Mouse (Mus musculus): ENCODE measurements at regions not wholly inside any gene's neighbourhood (a gene's known extent, or its start where the extent isn't known, plus 50 kb on each side); places are given as distances from the start of the nearest gene placed in this dataset.

DNA sequence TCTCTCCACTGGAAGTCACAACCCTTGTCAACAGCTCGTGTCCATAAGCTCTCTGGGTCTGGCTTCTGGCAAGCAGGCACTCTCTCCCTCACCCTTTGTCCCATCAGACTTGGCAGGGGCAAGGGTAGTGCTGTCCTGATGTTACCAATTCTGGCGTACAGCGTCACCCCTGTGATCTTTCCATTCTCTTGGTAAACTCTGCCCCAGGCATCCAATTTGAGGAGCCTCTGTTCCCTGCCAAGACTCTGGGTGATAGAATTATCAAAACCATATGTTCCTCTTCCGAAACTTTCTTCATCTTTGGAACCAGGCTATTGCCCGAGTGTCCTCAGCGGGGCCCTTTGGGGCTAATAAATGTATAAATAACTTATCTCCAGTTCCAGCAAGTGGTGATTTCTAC lies 82.0 kb upstream of the Cpm start:
- Histone ChIP-seq H3K36me3 (ENCODE audit: insufficient read depth, low read length) (no peaks in the 10 kb centered on the region), H3K27ac (ENCODE audit: low read length) (peak overlapping the region; percentile 57; the same call in 1 of the 2 replicates), H3K9me3 (ENCODE audit: low read length) (no peaks in the 10 kb centered on the region), H3K4me3 (ENCODE audit: low read depth, low read length) (no peak overlapping the region), H3K4me1 (ENCODE audit: insufficient read depth, low read depth, low read length) (no peaks in the 10 kb centered on the region), H3K9ac (replicated peaks; ENCODE audit: low read depth) (no peak overlapping the region), H3K27me3 (replicated peaks; ENCODE audit: insufficient read depth, low read length) (no peaks in the 10 kb centered on the region), H3K4me2 (replicated peaks; ENCODE audit: low read depth, low read length) (no peak overlapping the region)
- peak; percentile 61 for TF ChIP-seq EP300 (IDR thresholded peaks at IDR 0.05)
- TF ChIP-seq CTCF (IDR thresholded peaks at IDR 0.05), result no peak
- ATAC-seq (peak; percentile 85), DNase-seq (ENCODE audit: low spot score) (peak; percentile 85)
- 69% methylated on average over 6 of the region's 6 CpGs for WGBS

DNA sequence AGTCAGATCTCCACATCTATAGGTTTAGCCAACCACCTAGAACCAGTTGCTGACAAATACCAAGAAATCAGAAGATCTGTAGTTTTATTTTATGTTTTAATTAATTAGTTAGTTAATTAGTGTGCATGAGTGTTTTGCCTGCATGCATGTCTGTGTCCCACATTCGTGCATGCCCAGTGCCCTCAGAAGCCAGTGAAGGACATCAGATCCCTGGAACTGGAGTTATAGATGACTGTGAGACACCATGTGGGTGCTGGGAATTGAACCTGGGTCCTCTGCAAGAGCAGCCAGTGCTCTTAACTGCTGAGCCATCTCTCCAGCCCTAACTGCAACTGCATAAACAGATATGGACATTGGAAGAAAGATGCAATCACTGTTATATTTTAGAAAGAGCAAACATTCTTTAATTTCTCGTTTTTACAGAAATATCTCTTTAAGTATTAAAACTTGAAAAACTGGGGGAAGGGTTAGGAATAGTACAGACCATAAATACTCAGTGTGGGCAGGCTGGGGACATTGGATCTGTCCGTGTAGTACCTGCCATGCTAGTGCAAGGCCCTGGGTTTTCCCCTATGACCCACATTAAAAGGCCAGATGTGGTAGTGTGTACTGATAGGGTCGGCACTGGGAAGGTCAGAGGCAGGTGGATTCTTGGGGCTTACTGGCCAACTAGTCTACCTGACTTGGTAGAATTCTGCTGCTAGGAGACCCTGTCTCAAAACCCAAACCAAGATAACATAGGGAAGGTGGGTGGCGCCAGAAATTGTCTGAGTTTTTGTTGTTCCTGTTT lies 83.3 kb upstream of the Cpm start:
- no peak for DNase-seq (ENCODE audit: low spot score)
- no peaks in the 10 kb centered on the region for H3K27me3 ChIP-seq (replicated peaks; ENCODE audit: insufficient read depth, low read length)
- WGBS, result 87% methylated on average over 5 of the region's 5 CpGs
- H3K4me2 ChIP-seq (replicated peaks; ENCODE audit: low read depth, low read length), result no peak overlapping the region
- no peak overlapping the region for H3K4me3 ChIP-seq (ENCODE audit: low read depth, low read length)
- TF ChIP-seq EP300 (IDR thresholded peaks at IDR 0.05), result no peak
- TF ChIP-seq CTCF (IDR thresholded peaks at IDR 0.05), result no peak
- no peaks in the 10 kb centered on the region for H3K9me3 ChIP-seq (ENCODE audit: low read length)
- H3K4me1 ChIP-seq (ENCODE audit: insufficient read depth, low read depth, low read length), result no peaks in the 10 kb centered on the region
- no peak overlapping the region for H3K27ac ChIP-seq (ENCODE audit: low read length)
- no peak overlapping the region for H3K9ac ChIP-seq (replicated peaks; ENCODE audit: low read depth)
- no peaks in the 10 kb centered on the region for H3K36me3 ChIP-seq (ENCODE audit: insufficient read depth, low read length)
- ATAC-seq, result no peak

DNA sequence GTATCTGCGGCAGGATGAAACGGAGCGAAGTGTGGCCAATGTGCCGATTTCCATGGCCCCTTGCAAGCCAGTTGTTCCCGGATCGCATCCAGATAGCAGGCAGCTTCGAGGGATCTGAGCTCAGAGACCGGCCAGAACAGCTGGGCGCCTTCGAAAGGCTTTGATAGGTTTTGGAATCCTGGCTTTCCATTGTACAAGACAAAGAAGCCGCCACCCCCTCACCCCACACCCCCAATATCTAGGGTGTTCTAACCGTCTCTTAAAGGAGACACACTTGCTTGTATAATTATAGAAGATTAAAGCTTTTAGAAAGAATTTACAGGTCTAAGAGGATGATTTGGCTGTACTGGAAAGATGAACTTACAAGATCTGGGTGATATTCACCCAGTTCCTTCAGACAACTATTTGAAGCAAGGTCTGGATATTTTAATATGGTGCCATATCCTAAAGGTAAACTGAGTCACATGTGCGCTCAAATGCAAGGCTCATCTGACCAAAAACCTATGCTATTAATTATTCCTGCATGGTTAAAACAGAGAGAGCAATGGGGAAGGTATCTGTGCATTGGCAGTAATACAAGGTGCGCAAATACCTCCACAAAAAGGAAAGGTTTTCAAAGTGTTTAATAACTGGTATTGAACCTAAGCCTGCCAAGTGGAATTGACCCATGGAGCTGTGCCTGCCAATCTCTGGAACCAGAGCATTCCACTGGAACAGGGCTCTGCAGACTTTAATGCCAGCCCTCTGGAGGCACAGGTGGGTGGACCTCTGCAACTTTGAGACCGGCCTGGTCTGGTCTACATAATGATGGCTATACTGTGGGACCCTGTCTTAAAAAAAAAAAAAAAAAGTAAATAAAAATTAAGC lies 84.4 kb upstream of the Cpm start:
- no peak for ATAC-seq
- H3K4me3 ChIP-seq (ENCODE audit: low read depth, low read length), result no peak overlapping the region
- H3K27ac ChIP-seq (ENCODE audit: low read length), result no peak overlapping the region
- H3K9me3 ChIP-seq (ENCODE audit: low read length), result no peaks in the 10 kb centered on the region
- no peak overlapping the region for H3K4me2 ChIP-seq (replicated peaks; ENCODE audit: low read depth, low read length)
- H3K4me1 ChIP-seq (ENCODE audit: insufficient read depth, low read depth, low read length), result no peaks in the 10 kb centered on the region
- peak; percentile 23 for DNase-seq (ENCODE audit: low spot score)
- no peaks in the 10 kb centered on the region for H3K36me3 ChIP-seq (ENCODE audit: insufficient read depth, low read length)
- TF ChIP-seq CTCF (IDR thresholded peaks at IDR 0.05), result no peak
- TF ChIP-seq EP300 (IDR thresholded peaks at IDR 0.05), result no peak
- H3K9ac ChIP-seq (replicated peaks; ENCODE audit: low read depth), result no peak overlapping the region
- no peaks in the 10 kb centered on the region for H3K27me3 ChIP-seq (replicated peaks; ENCODE audit: insufficient read depth, low read length)
- WGBS, result 73% methylated on average over 15 of the region's 15 CpGs

DNA sequence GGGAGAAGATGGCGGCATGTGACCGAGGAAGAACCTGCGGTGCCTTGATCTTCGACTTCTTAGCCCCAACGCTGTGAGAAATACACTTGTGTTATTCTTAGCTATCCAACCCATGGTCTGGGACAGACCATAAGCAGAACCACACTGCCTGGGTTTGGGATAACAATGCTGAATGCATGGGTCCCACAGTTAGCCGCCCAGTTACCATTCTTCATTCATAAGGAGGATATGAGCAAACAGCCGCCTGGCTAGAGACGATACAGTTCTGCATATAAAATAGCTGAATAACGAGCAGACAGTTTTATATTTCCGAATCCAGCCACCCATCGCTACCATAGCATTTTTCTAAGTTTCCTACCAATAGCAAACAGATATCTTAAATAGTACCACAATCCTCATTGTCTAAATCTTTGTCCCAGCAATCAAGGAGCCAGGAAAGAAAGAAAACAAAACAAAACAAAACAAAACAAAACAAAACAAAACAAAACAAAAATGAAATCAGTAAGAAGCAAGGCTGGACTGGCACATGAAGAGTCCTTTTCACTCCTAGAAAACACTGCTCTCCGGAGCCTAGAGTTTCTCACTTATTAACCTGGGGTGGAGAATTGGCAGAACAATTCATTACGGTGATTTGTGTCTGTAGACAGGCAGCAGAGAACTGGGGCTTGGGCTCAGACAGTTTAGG lies 85.2 kb upstream of the Cpm start:
- no peak for DNase-seq (ENCODE audit: low spot score)
- H3K27me3 ChIP-seq (replicated peaks; ENCODE audit: insufficient read depth, low read length), result no peaks in the 10 kb centered on the region

DNA sequence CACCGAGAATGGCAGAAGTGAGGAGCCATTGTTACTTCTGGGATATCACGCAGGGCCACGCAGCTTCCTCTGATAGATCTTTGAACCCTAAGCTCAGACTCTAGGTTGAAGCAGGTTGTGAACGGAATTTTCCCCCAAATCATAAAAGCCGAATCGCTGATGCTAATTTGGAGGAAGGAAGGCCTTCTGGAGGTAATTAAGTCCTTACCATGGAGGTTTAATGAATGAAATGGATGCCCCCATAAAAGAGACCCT lies 85.7 kb upstream of the Cpm start:
- DNase-seq (ENCODE audit: low spot score) (no peak), ATAC-seq (no peak)
- TF ChIP-seq CTCF (IDR thresholded peaks at IDR 0.05) (no peak), EP300 (IDR thresholded peaks at IDR 0.05) (no peak)
- no peak overlapping the region for H3K4me3 ChIP-seq (ENCODE audit: low read depth, low read length)
- no peak overlapping the region for H3K4me2 ChIP-seq (replicated peaks; ENCODE audit: low read depth, low read length)
- H3K36me3 ChIP-seq (ENCODE audit: insufficient read depth, low read length), result no peaks in the 10 kb centered on the region
- 97% methylated on average over 6 of the region's 6 CpGs for WGBS
- H3K27ac ChIP-seq (ENCODE audit: low read length), result no peak overlapping the region
- H3K27me3 ChIP-seq (replicated peaks; ENCODE audit: insufficient read depth, low read length), result no peaks in the 10 kb centered on the region
- no peaks in the 10 kb centered on the region for H3K4me1 ChIP-seq (ENCODE audit: insufficient read depth, low read depth, low read length)
- H3K9ac ChIP-seq (replicated peaks; ENCODE audit: low read depth), result no peak overlapping the region
- H3K9me3 ChIP-seq (ENCODE audit: low read length), result no peaks in the 10 kb centered on the region

More for the DNA sequence above, 85.2 kb upstream of the Cpm start:
- no peak for TF ChIP-seq EP300 (IDR thresholded peaks at IDR 0.05)
- no peak for TF ChIP-seq CTCF (IDR thresholded peaks at IDR 0.05)
- Histone ChIP-seq H3K36me3 (ENCODE audit: insufficient read depth, low read length) (no peaks in the 10 kb centered on the region), H3K4me3 (ENCODE audit: low read depth, low read length) (no peak overlapping the region), H3K4me1 (ENCODE audit: insufficient read depth, low read depth, low read length) (no peaks in the 10 kb centered on the region), H3K9ac (replicated peaks; ENCODE audit: low read depth) (no peak overlapping the region), H3K9me3 (ENCODE audit: low read length) (no peaks in the 10 kb centered on the region), H3K27ac (ENCODE audit: low read length) (no peak overlapping the region), H3K4me2 (replicated peaks; ENCODE audit: low read depth, low read length) (no peak overlapping the region)
- ATAC-seq, result no peak
- 87% methylated on average over 13 of the region's 13 CpGs for WGBS

Measured in lung, postnatal 0 days (tissue).